Mouse (Mus musculus): Measurements from ENCODE around the gene Olfr459. TPM values are rescaled to one million over a fixed set of nuclear protein-coding genes. Genes with fewer than 3 reads are reported as not detected.
A peak's percentile ranks its signal among the peaks of the same experiment; 100 is the strongest.

Olfr459 gene
- not detected for total RNA-seq (2021)
- long read RNA-seq, experiment 1: 0 reads
- long read RNA-seq, experiment 2: 0 reads

GRCm38 (mm10) chr6:41775077-41775476 is at the start of gene Olfr459:
Olfr459 (minus strand) TSS chr6:41775177.
- no peak for DNase-seq

GRCm38 (mm10) chr6:41824086-41824485 is 49.1 kb upstream of the Olfr459 start:
- no peak for DNase-seq

DNA sequence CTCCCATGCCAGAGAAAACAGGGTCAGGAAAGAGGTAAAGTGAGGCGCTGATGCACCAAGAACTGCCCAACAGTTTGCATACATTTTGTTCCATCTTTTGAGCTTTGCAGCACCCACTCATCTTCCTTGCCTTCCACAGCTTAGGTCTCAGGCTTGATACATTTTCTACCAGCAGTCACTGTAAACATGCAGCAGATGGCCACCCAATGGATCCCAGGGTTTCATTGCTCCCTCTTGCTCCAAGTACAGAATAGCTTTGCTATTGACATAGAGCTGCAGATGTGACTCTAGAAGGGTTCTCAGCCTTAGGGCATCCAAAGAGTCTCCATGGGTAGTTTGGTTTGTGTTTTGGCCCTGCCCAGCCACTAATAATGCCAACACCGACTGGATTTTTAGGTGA is 11.7 kb upstream of the Olfr459 start:
- DNase-seq: no peak

GRCm38 (mm10) chr6:41775721-41776120 is 744 bp upstream of the Olfr459 start:
- DNase-seq: no peak

GRCm38 (mm10) chr6:41769872-41770271 is 5.1 kb downstream of the Olfr459 start:
- DNase-seq: no peak

- no peak for DNase-seq
Measured at GRCm38 (mm10) chr6:41764306-41764705, 10.7 kb downstream of the Olfr459 start.

DNA sequence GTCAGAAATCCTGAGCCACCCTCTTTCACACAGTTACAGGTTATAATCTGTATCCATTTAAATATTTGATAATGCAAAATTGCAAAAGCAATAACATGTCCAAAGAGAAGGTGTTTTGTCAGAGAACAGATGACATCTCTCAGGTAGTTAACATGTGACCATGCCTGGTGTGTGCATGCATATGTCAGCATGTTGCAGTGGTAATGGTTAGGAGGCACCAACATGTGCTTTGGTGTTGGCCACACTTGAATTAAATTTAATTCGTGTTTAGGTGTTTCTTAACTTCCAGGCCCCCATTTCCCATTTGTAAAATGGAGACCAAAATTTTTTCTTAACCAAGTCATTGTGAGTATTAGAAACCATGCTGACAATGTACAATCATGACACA is 12.6 kb downstream of the Olfr459 start:
- no peak for DNase-seq

DNA sequence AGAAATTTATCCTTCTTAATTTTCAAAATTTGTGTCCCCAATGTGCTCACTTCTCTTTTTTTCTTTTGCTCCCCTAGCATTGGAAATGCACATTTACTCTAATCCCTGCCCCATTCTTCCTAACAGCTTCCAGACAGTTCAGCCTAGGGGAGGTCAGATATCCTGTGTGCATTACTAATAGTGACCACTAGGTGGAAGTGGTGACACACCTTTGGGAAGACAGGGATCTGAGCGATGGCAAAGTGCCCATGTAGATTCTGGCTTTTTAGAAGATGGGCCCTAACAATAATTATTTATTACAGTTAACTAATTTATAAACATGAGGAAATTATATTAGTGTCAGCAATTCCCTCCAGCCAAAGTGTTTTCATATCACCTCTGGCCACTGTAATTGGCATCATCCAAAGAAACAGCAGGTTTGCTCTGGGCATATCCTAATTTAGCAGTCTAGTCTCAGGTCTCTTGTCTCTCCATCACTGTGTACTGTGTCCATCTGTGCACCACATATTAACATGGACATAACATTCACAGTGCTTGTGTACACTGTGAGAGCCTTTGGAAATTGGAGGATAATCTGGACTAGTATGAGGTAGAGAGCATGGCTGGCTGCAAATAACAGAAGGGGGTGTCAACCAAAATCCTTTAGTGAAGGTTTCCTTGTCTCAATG is 13.1 kb downstream of the Olfr459 start:
- peak; percentile 30 for DNase-seq

DNA sequence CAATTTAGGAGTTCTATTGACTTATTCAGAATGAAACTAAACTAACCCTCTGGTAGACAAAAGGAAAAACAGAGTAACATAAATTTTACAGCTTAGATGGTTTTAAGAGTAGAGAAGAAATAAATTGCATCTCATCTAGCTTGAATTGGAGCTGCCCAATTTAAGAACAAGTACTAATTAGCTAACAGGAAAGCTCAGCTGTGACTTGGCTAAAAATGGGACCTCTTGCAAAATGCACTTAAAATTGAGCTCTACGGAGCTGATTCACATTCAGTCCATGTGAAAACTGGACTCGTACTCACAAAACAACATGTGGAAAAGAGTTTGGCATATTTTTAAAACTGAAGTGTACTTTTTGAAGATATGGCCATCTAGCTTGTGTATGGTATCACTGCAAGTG is 15.4 kb downstream of the Olfr459 start:
- no peak for DNase-seq

- no peak for DNase-seq
Measured at GRCm38 (mm10) chr6:41758421-41758820, 16.6 kb downstream of the Olfr459 start.

- no peak for DNase-seq
Measured at GRCm38 (mm10) chr6:41757199-41757598, 17.8 kb downstream of the Olfr459 start.

GRCm38 (mm10) chr6:41754626-41755025 is 20.4 kb downstream of the Olfr459 start:
- DNase-seq: no peak

DNA sequence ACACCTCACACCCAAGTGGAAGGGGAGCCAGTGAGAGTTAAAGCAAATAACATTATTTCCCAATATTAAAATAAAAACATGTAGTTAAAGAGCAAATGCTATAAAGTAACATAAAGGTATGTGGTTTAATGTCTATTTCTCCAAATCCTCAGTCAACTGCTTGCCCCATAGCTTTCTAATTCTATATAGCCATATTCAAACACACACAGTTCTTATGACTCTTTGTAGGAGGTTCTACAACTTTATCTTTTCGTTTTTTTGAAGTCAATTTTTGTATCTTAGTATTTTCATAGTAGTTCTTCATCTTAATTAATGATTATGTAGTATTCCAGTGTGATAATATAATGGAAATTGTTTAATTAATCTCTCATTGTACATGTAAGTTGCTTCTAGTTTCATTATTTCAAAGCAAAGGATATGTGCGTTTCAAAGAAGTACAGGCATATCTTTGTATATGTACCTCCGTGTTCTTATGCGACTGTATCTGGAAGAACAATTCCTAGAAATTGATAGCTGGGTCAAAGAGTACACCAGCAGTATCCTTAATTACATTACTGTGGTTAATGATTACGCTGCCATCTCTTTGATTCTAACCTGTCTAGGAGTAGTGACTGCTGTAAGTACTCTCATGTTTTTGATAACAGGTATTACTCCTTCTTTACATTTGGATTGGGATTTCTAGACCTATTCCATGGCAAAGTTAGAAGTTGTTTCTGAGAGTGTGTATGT is 30.1 kb downstream of the Olfr459 start:
- no peak for DNase-seq

GRCm38 (mm10) chr6:41741101-41741500 is 33.9 kb downstream of the Olfr459 start:
- DNase-seq: no peak

GRCm38 (mm10) chr6:41734719-41735470 is 40.1 kb downstream of the Olfr459 start:
- no peak for DNase-seq

GRCm38 (mm10) chr6:41727989-41728609 is 46.9 kb downstream of the Olfr459 start:
- DNase-seq: no peak

GRCm38 (mm10) chr6:41721430-41721829 is 53.5 kb downstream of the Olfr459 start:
- no peak for DNase-seq

Other genes starting within 250 kb of the Olfr459 start
- 1 to 10 TPM; 2.2 to 4.7 TPM for gene Ephb6, start 169.7 kb downstream of the Olfr459 start, total RNA-seq (2021)
- not detected for gene Trpv6, start 138.8 kb downstream of the Olfr459 start, total RNA-seq (2021)
- gene Trpv5, start 94.4 kb downstream of the Olfr459 start, total RNA-seq (2021): not detected
- gene Llcfc1, start 90.7 kb downstream of the Olfr459 start, total RNA-seq (2021): not detected
- gene Kel, start 70.8 kb downstream of the Olfr459 start, total RNA-seq (2021): 1 to 10 TPM in 1 of 2 experiments, not detected in 1; 2.3 TPM
- gene Pip, start 72.4 kb upstream of the Olfr459 start, total RNA-seq (2021): not detected
- gene Sval2, start 77.8 kb upstream of the Olfr459 start, total RNA-seq (2021): not detected
- not detected for gene Sval1, start 176.5 kb upstream of the Olfr459 start, total RNA-seq (2021)
- not detected for gene Sval3, start 193.0 kb upstream of the Olfr459 start, total RNA-seq (2021)